Mouse (Mus musculus): ENCODE data around the gene Zfhx3.

GRCm38 (mm10) chr8:108578388-108578787 is 635.9 kb downstream of the Zfhx3 start:
- TF ChIP-seq POLR2A (IDR thresholded peaks at IDR 0.05; ENCODE audit: borderline replicate concordance, control insufficient read depth, low read depth, low read length) (no peak), CTCF (IDR thresholded peaks at IDR 0.05; ENCODE audit: control insufficient read depth, insufficient read depth, low read length) (no peak)
